Mouse (Mus musculus) effector memory CD4-positive, alpha-beta T cell, adult 7 months (primary cell): ENCODE measurements around the gene Stard8. TPM values are rescaled to one million over a fixed set of nuclear protein-coding genes. Genes with fewer than 3 reads are reported as not detected.

ENCODE experiments used
- polyA plus RNA-seq: library from polyadenylated mRNA; unstranded; fragments of 100-300 nt; shearing (Covaris generic); gene quantifications from one replicate; pipeline ENCODE4 v1.2.1, GENCODE M21; 2017

Stard8 gene
- 0.35 TPM for polyA plus RNA-seq

DNA sequence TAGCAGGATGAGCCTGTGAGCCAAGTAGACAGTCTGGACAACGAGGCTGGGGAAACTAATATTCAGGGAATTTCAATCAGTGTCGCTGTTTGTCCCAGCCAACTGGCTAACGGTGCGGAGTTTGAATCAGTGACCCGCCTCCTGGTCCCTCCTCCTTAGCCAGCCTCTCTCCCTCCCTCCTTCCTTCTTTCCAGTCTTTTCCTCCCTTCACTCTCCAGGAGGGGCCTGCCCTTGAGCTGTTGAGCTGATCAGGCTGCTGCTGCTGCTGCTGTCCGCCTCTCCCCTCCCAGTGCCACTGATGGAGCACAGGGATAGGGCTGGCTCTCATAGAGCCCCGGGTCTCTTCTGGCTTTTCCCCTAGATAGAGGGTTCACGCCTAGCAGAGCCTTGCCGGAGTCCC is at the start of gene Stard8:
Gene Stard8, plus strand, starts transcription at position 203 of the 400 bp plus-strand sequence.

Other genes with a start within 250 kb of the Stard8 start
- gene Ophn1, start 112.2 kb upstream of the Stard8 start, polyA plus RNA-seq, result not detected
- gene Yipf6, start 66.9 kb upstream of the Stard8 start, polyA plus RNA-seq, result 40.1 TPM
- gene Efnb1, start 132.9 kb downstream of the Stard8 start, polyA plus RNA-seq, result 2.6 TPM